Mouse (Mus musculus) cerebellum, postnatal 36 days (tissue): Measurements from ENCODE around the gene Farp2.
A peak's percentile ranks its signal among the peaks of the same experiment; 100 is the strongest.
"Not testable (repeated sequence)": the region's sequence is repeated elsewhere in the genome, so short reads cannot be mapped to it uniquely, and the experiment has no call there.

ENCODE experiments used
- DNase-seq, 2 experiments: peaks; one replicate each; pipeline ENCODE4 v3.0.0; 2021 to 2022; ENCODE audit warnings: mixed read lengths in 2 of 2

Farp2 gene

GRCm38 (mm10) chr1:93635580-93636192 lies 123.8 kb downstream of the Farp2 start:
- DNase-seq, result peak; percentile 98

GRCm38 (mm10) chr1:93636211-93636897 lies 124.5 kb downstream of the Farp2 start:
- no peak for DNase-seq

GRCm38 (mm10) chr1:93641978-93642377 lies 130.1 kb downstream of the Farp2 start:
- DNase-seq, result no peak

GRCm38 (mm10) chr1:93642692-93643091 lies 130.8 kb downstream of the Farp2 start:
- no peak for DNase-seq

GRCm38 (mm10) chr1:93649604-93650172 lies 137.8 kb downstream of the Farp2 start:
- DNase-seq, result no peak

- no peak for DNase-seq
These were observed 142.4 kb downstream of the Farp2 start for GRCm38 (mm10) chr1:93654275-93654674.

- no peak for DNase-seq
These were observed 142.9 kb downstream of the Farp2 start for GRCm38 (mm10) chr1:93654798-93655197.

- no peak for DNase-seq
These were observed 144.6 kb downstream of the Farp2 start for GRCm38 (mm10) chr1:93656325-93657024.

- no peak for DNase-seq
These were observed 145.1 kb downstream of the Farp2 start for GRCm38 (mm10) chr1:93657025-93657360.

- not testable (repeated sequence) for DNase-seq
These were observed 146.7 kb downstream of the Farp2 start, which contains the start of gene Stk25 for GRCm38 (mm10) chr1:93658559-93658958. Gene Stk25, minus strand, starts transcription at chr1:93658659.

- DNase-seq, result no peak
These were observed 156.0 kb downstream of the Farp2 start for GRCm38 (mm10) chr1:93667760-93668400.

- DNase-seq, result peak; percentile 59 to 70
These were observed 157.1 kb downstream of the Farp2 start for GRCm38 (mm10) chr1:93668791-93669548.

GRCm38 (mm10) chr1:93669941-93670340 lies 158.1 kb downstream of the Farp2 start:
- DNase-seq, result no peak
